Mouse (Mus musculus) embryonic facial prominence, embryonic 12.5 days (tissue): ENCODE measurements at regions not wholly inside any gene's neighbourhood (a gene's known extent, or its start where the extent isn't known, plus 50 kb on each side); places are given as distances from the start of the nearest gene placed in this dataset.

Experiments used
- ATAC-seq: fragments of 200-750 bp; cut with Nextera tagmentation; 2 replicates; pipeline ENCODE4 v1.8.0; 2017; ENCODE audit not compliant: insufficient number of reproducible peaks, insufficient read depth, low FRiP score, low TSS enrichment
- H3K27ac ChIP-seq: fragments of 300-500 bp; sonication (generic); 2 replicates; pipeline ENCODE4 v1.5.1; 2016; ENCODE audit warnings: mild to moderate bottlenecking
- H3K27me3 ChIP-seq: fragments of 300-500 bp; sonication (generic); 2 replicates; pipeline ENCODE4 v1.6.1; 2016; ENCODE audit warnings: mild to moderate bottlenecking, moderate library complexity
- H3K36me3 ChIP-seq: fragments of 300-500 bp; sonication (generic); 2 replicates; pipeline ENCODE4 v1.6.1; 2016; ENCODE audit warnings: mild to moderate bottlenecking
- H3K4me1 ChIP-seq: fragments of 300-500 bp; sonication (generic); 2 replicates; pipeline ENCODE4 v1.6.1; 2016
- H3K4me2 ChIP-seq: fragments of 300-500 bp; sonication (generic); replicated peaks from 2 replicates; pipeline ENCODE4 v1.6.1; 2016; ENCODE audit warnings: mild to moderate bottlenecking, moderate library complexity
- H3K4me3 ChIP-seq: fragments of 300-500 bp; sonication (generic); 2 replicates; pipeline ENCODE4 v1.5.1; 2016; ENCODE audit warnings: mild to moderate bottlenecking
- H3K9ac ChIP-seq: fragments of 300-500 bp; sonication (generic); 2 replicates; pipeline ENCODE4 v1.6.1; 2016; ENCODE audit warnings: mild to moderate bottlenecking, moderate library complexity
- H3K9me3 ChIP-seq: fragments of 300-500 bp; sonication (generic); 2 replicates; pipeline ENCODE4 v1.6.1; 2016; ENCODE audit warnings: mild to moderate bottlenecking, moderate library complexity
- WGBS: fragments of 180-500 bp; shearing (Covaris S2); methylation state at CpG from one replicate; pipeline ENCODE4 v1.1.7; 2016; 5-methylcytosine and 5-hydroxymethylcytosine counted together

- no peak overlapping the region for H3K4me3 ChIP-seq
- H3K4me1 ChIP-seq, result 0 out of 2 replicates have a peak, but pooled peaks cover 6% of the 10 kb centered on the region
- no peaks in the 10 kb centered on the region for H3K27me3 ChIP-seq
- WGBS, result 39% methylated on average over 3 of the region's 3 CpGs
- no peak overlapping the region for H3K4me2 ChIP-seq
- no peak for ATAC-seq
- H3K9ac ChIP-seq, result no peak overlapping the region
- no peak overlapping the region for H3K27ac ChIP-seq
- H3K36me3 ChIP-seq, result no peaks in the 10 kb centered on the region
- H3K9me3 ChIP-seq, result no peaks in the 10 kb centered on the region
These were observed 235.6 kb upstream of the Trib2 start for GRCm38 (mm10) chr12:16052353-16052752.

GRCm38 (mm10) chr12:16051439-16051838, 234.7 kb upstream of the Trib2 start:
- Histone ChIP-seq H3K9me3 (no peaks in the 10 kb centered on the region), H3K9ac (no peak overlapping the region), H3K4me2 (no peak overlapping the region), H3K4me1 (0 out of 2 replicates have a peak, but pooled peaks cover 8% of the 10 kb centered on the region), H3K36me3 (no peaks in the 10 kb centered on the region), H3K4me3 (no peak overlapping the region), H3K27ac (no peak overlapping the region), H3K27me3 (no peaks in the 10 kb centered on the region)
- WGBS, result 83% methylated on average over 2 of the region's 2 CpGs
- ATAC-seq, result no peak

- H3K4me1 ChIP-seq, result 0 out of 2 replicates have a peak, but pooled peaks cover 14% of the 10 kb centered on the region
- no peak overlapping the region for H3K4me2 ChIP-seq
- 78% methylated on average over 4 of the region's 4 CpGs for WGBS
These were observed 232.8 kb upstream of the Trib2 start for GRCm38 (mm10) chr12:16049545-16049944.

GRCm38 (mm10) chr12:16046643-16047042, 229.9 kb upstream of the Trib2 start:
- Histone ChIP-seq H3K4me1 (0 out of 2 replicates have a peak, but pooled peaks cover 9% of the 10 kb centered on the region), H3K4me3 (no peak overlapping the region), H3K27me3 (no peaks in the 10 kb centered on the region), H3K9ac (no peak overlapping the region), H3K4me2 (no peak overlapping the region), H3K9me3 (no peaks in the 10 kb centered on the region), H3K36me3 (no peaks in the 10 kb centered on the region), H3K27ac (no peak overlapping the region)
- no peak for ATAC-seq
- WGBS, result 82% methylated on average over 1 of the region's 1 CpGs

More at GRCm38 (mm10) chr12:16049545-16049944, 232.8 kb upstream of the Trib2 start:
- Histone ChIP-seq H3K9ac (no peak overlapping the region), H3K4me3 (no peak overlapping the region), H3K9me3 (no peaks in the 10 kb centered on the region), H3K36me3 (no peaks in the 10 kb centered on the region), H3K27ac (no peak overlapping the region), H3K27me3 (no peaks in the 10 kb centered on the region)
- ATAC-seq, result no peak

GRCm38 (mm10) chr12:16045791-16046494, 229.2 kb upstream of the Trib2 start:
- Histone ChIP-seq H3K4me2 (no peak overlapping the region), H3K27me3 (no peaks in the 10 kb centered on the region), H3K4me1 (0 out of 2 replicates have a peak, but pooled peaks cover 9% of the 10 kb centered on the region), H3K9ac (no peak overlapping the region), H3K36me3 (no peaks in the 10 kb centered on the region), H3K27ac (no peak overlapping the region), H3K9me3 (no peaks in the 10 kb centered on the region), H3K4me3 (no peak overlapping the region)
- no peak for ATAC-seq
- 44% methylated on average over 5 of the region's 5 CpGs for WGBS

GRCm38 (mm10) chr12:16043466-16044214, 226.9 kb upstream of the Trib2 start:
- no peaks in the 10 kb centered on the region for H3K9me3 ChIP-seq
- no peak overlapping the region for H3K27ac ChIP-seq
- H3K4me3 ChIP-seq, result no peak overlapping the region
- no peaks in the 10 kb centered on the region for H3K36me3 ChIP-seq
- WGBS, result 88% methylated on average over 8 of the region's 8 CpGs
- H3K27me3 ChIP-seq, result no peaks in the 10 kb centered on the region
- 0 out of 2 replicates have a peak, but pooled peaks cover 9% of the 10 kb centered on the region for H3K4me1 ChIP-seq
- no peak overlapping the region for H3K9ac ChIP-seq
- no peak overlapping the region for H3K4me2 ChIP-seq
- ATAC-seq, result no peak

GRCm38 (mm10) chr12:16042362-16042761, 225.6 kb upstream of the Trib2 start:
- Histone ChIP-seq H3K9ac (no peak overlapping the region), H3K4me3 (no peak overlapping the region), H3K4me1 (0 out of 2 replicates have a peak, but pooled peaks cover 9% of the 10 kb centered on the region), H3K27me3 (no peaks in the 10 kb centered on the region), H3K9me3 (no peaks in the 10 kb centered on the region), H3K36me3 (no peaks in the 10 kb centered on the region), H3K27ac (no peak overlapping the region), H3K4me2 (no peak overlapping the region)
- WGBS, result 89% methylated on average over 1 of the region's 1 CpGs
- no peak for ATAC-seq

GRCm38 (mm10) chr12:16041129-16041528, 224.4 kb upstream of the Trib2 start:
- no peak overlapping the region for H3K27ac ChIP-seq
- H3K4me2 ChIP-seq, result no peak overlapping the region
- no peaks in the 10 kb centered on the region for H3K9me3 ChIP-seq
- no peak overlapping the region for H3K4me3 ChIP-seq
- H3K36me3 ChIP-seq, result no peaks in the 10 kb centered on the region
- WGBS, result 48% methylated on average over 4 of the region's 4 CpGs
- 0 out of 2 replicates have a peak, but pooled peaks cover 3% of the 10 kb centered on the region for H3K4me1 ChIP-seq
- no peaks in the 10 kb centered on the region for H3K27me3 ChIP-seq
- no peak for ATAC-seq
- no peak overlapping the region for H3K9ac ChIP-seq

GRCm38 (mm10) chr12:16035551-16035950, 218.8 kb upstream of the Trib2 start:
- H3K27me3 ChIP-seq, result no peaks in the 10 kb centered on the region
- no peaks in the 10 kb centered on the region for H3K9me3 ChIP-seq
- no peak for ATAC-seq
- H3K36me3 ChIP-seq, result no peaks in the 10 kb centered on the region
- H3K4me3 ChIP-seq, result no peak overlapping the region
- H3K9ac ChIP-seq, result no peak overlapping the region
- no peak overlapping the region for H3K4me2 ChIP-seq
- no peak overlapping the region for H3K27ac ChIP-seq
- H3K4me1 ChIP-seq, result no peaks in the 10 kb centered on the region
- WGBS, result 49% methylated on average over 2 of the region's 2 CpGs

GRCm38 (mm10) chr12:16034691-16035515, 218.2 kb upstream of the Trib2 start:
- H3K9ac ChIP-seq, result no peak overlapping the region
- H3K4me3 ChIP-seq, result no peak overlapping the region
- H3K9me3 ChIP-seq, result no peaks in the 10 kb centered on the region
- ATAC-seq, result no peak
- no peaks in the 10 kb centered on the region for H3K36me3 ChIP-seq
- H3K4me1 ChIP-seq, result no peaks in the 10 kb centered on the region
- H3K27me3 ChIP-seq, result no peaks in the 10 kb centered on the region
- no peak overlapping the region for H3K27ac ChIP-seq
- H3K4me2 ChIP-seq, result no peak overlapping the region

- Histone ChIP-seq H3K9ac (no peak overlapping the region), H3K27me3 (no peaks in the 10 kb centered on the region), H3K36me3 (no peaks in the 10 kb centered on the region), H3K9me3 (no peaks in the 10 kb centered on the region), H3K4me3 (no peak overlapping the region), H3K4me2 (no peak overlapping the region), H3K4me1 (no peaks in the 10 kb centered on the region), H3K27ac (no peak overlapping the region)
- WGBS, result 9% methylated on average over 1 of the region's 1 CpGs
- ATAC-seq, result no peak
These were observed 209.9 kb upstream of the Trib2 start for GRCm38 (mm10) chr12:16026654-16027053.
